Mouse (Mus musculus): ENCODE results near the gene Triap1. TPM values are rescaled to one million over a fixed set of nuclear protein-coding genes. Genes with fewer than 3 reads are reported as not detected.
"Not testable (repeated sequence)": the region's sequence is repeated elsewhere in the genome, so short reads cannot be mapped to it uniquely, and the experiment has no call there.

Triap1 gene
- total RNA-seq (2021): 31.5 and 35.5 TPM in 2 replicates
- long read RNA-seq, experiment 1, transcript Triap1-201 (2 exons, 1,088 nt): major isoform, 30 of 33 reads
- long read RNA-seq, experiment 1, partial matches to known transcripts: 3 of 33 reads
- long read RNA-seq, experiment 1, other reads (novel, unspliced or antisense): 0 of 33 reads
- long read RNA-seq, experiment 2, transcript Triap1-201 (2 exons, 1,088 nt): major isoform, 36 of 41 reads
- long read RNA-seq, experiment 2, partial matches to known transcripts: 0 of 41 reads
- long read RNA-seq, experiment 2, other reads (novel, unspliced or antisense): 5 of 41 reads

DNA sequence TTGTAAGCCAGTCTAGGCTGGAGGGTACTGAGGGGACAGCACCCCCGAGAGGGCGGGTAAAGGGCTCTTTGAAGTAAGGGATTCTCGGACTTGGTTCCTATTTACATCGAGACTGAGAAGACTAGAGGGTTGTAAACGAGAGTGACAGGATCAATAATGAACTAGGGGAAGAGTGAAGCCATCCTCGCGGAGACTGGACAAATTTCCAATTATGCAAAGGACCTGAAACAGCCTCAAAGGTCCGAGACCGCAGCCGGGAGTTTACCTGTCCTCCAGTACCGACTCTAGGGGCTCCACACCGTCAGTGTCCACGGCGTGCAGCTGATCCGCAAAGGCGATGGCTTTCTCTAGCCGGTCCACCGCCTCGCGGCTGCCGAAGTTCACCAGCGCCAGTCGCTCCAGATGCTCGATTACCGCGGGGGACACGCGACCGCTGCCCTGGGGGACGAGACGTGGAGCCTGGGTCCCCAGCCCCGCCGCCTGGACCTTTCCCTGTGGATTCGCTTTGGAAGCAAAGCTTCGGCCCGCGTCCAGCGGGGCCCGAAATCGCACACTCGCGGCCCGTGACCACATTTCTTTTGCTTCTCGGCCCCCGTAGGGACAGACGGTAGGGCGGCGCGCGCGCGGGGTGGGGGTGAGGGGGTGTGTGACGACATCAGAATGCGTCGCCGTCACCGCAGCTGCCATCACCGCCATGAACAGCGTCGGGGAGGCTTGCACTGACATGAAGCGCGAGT is at the start of gene Triap1, which contains the start of gene Gatc:
TSS of gene Triap1 (plus strand) at position 649 of the 737 bp plus-strand sequence.
TSS of gene Gatc (minus strand) at position 602 of the 737 bp plus-strand sequence.
- peak; percentile 94 for DNase-seq

DNA sequence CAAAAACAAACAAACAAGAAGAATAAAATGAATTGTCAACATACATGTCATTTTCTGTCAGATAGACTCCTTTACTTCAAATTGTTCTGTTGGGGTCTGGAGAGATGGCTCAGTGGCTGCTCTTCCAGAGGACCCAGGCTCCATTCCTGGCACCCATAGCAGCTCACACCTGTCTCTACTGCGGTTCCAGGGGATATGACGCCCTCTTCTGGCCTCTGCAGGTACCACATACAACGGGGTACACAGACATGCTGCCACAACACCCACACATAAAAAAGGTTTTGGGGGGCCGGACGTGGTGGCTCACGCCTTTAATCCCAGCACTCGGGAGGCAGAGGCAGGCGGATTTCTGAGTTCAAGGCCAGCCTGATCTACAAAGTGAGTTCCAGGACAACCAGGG is 46.9 kb upstream of the Triap1 start:
- no peak for DNase-seq

DNA sequence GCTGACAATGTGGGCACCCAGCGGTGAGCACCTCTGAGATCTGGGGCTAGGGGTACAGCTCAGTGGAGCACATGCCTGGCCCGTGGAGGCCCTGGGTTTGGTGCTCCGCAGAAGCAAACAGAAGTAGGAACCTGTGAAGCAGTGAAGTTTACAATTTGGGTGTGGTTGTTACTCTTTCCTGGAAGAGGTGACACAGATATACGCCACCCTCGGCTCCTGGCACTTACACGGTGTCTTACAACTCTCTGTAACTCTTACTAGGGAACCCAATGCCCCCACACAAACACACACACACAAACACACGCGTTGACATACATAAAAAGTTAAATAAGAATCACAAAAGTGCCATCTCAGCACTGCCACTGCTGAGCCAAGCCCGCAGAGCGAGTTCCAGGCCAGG is 44.7 kb upstream of the Triap1 start:
- no peak for DNase-seq

DNA sequence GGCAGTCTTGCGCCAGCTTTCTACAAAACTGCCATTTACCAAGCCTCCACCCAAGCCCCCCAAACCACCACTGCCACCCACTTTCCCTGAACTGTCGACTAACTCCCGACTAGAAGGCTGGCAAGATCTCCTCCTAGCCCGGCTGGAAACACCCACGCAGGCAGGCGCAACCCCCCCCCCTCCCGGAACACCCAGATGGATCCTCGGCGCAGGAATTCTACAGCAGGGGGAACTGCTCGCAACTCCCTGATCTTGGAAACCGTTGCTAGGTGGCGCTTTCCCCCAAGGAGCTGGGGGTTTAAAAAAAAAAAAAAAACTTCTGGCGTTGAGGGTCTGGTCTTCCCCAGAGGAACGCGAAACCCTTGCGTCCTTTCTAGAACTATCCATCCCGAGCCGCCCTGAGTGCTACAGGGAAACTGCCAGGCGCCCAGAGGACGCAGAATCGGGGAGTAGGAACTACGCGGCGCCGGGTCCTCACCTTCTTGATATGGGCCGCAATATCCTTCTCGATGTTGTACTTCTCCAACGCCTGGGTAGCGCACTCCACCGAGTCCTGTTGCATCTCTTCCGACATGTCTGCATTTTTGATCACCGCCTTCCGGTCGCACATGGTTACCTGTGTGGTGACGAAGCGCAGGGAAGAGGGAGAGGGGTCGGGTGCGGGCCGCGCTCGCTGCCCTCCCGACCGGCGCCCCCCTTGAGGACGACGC is 40.8 kb upstream of the Triap1 start:
- DNase-seq: peak; percentile 69

DNA sequence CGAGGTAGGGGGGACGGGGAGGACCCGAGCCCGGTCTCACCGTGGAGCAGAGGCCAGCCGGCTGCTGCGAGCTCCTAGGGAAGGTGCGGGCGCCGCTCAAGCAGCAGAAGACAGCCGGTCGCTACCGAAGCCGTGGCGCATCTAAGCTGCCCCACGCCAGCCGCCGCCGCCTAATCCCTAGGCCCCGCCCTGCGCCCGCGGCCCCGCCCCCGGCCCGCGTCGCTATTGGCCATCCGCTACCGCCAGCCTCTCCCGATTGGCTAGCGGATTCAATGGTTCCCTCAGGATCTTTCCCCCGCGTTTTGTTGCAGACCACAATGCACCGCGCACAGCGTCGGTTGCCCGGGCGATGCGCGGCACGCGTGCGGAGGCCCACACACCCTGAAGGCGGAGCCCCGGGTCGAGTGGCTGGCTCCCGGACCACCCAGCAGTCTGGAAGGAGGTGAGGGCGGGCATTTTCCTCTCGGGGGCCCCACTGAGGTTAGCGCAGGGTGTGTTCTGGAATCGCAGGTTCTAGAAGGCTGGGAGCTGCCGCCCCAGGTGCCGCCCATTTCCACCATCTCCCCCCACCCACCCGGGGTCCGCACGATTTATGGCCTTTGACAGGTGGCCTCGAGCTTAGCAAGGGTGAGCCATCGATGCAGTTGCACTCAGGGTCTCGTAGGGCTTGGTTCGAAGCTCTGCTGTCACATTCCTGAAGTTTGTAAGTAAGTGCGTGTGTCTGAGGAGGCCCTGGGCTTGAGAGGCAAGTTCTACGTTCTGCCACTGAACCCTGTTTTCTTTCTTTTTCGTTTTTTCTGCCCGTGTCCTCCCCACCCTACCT is 40.0 kb upstream of the Triap1 start, which contains the start of gene Dynll1:
TSS of gene Dynll1 (minus strand) at position 208 of the 823 bp plus-strand sequence.
- peak; percentile 99 for DNase-seq

DNA sequence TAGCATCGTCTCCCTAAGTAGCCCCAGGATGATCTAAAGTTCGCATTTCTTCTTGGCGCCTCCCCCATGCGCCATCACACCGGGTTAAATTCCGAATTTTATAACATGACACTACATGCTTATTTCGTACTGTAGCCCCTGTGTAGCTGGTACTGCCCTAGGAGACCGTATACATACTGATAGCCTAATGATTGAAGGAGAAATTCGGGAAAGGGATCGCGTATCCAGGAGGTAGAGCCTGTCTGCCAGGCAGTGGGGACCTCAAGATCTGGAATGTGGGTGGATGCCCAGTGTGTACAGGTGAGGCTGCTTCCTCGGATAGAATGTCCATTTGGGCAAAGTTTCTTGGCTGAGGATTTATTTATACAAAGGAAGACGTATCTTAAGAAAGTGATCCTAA is 39.4 kb upstream of the Triap1 start:
- no peak for DNase-seq

DNA sequence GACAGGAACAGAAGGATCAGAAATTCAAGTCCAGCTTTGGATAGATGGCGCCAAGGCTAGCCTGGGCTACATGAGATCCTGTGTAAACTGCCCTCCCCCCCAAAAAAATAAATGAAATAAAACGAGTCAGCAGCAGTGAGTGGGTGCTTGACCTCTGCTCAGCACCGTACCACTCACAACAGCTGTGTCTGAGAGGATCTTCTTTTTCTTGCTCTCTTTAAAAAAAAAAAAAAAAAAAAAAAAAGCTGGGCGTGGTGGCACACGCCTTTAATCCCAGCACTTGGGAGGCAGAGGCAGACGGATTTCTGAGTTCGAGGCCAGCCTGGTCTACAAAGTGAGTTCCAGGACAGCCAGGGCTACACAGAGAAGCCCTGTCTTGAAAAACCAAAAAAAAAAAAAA is 38.8 kb upstream of the Triap1 start:
- not testable (repeated sequence) for DNase-seq

DNA sequence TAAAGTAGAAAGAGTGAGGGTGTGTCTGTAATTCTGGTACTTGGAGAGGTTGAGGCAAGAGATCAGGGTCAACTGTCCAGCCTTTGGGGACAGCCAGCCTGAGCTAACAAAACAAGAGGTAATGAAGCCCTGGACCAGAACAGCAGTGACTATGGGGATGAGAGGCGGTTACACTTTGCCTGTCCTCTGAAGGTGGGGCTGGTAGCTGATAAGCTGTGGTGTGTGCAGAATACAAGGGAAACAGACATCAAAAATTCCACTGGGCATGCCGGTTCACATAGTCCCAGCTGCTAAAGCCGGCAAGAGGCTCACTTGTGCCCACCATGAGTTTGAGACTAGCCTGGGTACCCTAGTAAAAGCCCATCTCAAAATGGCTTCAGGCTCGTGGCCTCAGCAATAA is 28.7 kb upstream of the Triap1 start:
- no peak for DNase-seq

DNA sequence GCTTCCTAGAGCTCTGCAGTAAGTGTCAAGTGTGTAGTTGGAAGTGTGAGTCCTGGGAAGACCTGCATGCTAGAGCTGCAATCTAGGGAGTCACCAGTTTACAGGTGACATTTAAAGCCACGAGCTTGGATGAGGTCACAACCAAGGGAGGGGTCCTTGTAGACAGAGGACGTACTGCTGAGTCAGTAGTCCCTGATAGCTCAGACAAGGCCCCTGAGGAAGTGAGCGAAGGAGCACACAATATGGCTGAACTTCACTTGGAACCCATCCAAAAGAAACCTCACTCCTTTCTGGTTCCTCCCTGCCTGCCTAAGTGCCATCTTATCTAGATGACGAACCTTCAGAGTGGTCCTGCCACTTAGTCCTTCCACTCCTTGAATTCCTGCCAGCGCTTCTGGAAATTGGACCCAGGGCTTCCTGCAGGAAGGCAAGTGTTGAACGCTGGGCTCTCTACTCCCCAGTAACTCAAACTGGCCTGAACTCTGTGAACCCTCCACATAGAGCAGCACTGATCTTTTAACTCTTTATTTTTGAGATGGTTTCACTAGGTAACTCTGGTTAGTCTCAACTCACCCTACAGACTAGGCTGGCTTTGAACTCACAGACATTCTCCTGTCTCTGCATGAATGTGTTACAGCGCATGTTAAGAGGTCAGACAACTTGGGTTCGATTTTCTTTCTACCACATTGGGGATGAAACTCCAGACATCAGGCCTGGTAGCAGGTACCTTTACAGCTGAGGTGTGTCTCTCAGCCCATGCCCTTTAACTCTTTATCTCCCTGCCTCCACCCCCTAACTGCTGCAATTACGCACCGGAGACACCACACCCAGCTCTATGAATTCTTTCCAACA is 28.0 kb upstream of the Triap1 start:
- DNase-seq: no peak

DNA sequence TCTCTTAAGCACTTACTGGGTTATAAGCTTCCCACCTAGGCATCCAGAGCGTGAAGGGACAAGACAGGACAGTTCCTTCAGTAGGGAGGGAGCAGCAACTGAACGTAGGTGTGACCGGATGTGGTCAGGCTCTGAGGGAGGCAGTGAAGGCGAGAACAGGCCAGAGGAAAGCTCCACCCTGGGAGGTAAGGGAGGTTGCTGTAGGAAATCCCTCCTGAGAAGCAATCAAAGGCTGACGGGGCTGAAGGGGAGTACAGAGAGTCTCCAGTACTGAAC is 27.4 kb upstream of the Triap1 start:
- no peak for DNase-seq

DNA sequence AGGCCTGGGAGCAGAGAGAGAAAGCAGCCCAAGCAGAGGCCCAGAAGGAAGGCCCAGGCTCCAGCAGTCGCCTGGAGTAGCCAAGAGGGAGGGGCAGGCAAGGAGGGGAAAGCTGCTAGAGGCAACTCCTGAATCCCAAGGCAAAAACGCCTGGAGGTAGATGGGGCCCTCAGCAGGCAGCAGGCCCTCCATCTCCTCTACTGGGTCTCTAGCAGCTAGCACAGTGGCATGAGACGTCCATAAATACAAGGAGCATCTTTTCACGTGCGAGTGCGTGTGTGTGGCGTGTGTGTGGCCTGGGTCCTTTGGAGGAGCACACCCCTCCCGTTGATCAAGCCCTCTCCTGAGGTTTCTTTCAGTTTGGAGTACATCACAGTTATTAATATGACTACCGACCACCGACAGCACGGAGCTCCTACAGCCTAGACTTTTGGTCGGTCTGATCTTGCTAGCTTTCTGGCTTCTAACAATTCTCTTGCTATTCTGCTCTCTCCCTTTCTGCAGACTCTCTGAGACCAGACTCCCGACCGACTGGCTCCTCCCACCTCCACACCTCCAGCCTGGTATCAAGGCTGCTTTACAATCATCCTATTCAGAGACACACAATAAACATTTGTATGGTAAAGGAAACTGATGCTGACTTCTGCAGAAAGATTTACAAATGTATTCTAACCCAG is 23.9 kb upstream of the Triap1 start:
- no peak for DNase-seq

DNA sequence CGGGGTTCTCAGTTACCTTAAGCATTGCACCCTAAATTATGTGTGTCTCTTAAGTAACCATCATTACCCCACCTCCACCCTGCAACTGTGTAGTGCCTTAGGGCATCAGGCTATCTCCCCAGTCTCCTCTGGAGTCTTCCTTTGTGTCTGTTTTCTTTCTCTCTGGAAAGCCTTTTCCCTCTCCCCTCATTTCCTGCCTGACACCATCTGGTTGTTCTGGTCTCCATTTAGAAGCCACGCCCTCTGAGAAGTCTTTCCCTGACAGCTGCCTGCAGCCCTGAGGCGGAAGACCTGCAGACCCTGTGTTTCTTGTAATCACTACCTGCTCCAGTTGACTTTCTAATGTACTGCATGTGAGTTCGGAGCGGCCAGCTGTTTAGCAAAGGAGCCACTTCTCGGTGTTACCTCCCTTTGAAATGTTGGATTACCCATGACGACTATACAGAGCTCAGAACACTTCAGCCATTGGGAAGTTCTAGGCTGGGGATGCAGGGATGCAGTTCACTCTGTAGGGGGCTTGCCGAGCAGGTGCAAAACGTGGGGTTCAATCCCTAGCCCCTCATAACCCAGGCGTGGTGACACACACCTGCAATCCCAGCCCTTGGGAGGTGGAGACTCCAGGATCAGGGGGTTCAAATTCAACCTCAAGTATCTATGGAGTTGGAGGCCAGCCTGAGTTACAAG is 23.2 kb upstream of the Triap1 start:
- DNase-seq: peak; percentile 24

DNA sequence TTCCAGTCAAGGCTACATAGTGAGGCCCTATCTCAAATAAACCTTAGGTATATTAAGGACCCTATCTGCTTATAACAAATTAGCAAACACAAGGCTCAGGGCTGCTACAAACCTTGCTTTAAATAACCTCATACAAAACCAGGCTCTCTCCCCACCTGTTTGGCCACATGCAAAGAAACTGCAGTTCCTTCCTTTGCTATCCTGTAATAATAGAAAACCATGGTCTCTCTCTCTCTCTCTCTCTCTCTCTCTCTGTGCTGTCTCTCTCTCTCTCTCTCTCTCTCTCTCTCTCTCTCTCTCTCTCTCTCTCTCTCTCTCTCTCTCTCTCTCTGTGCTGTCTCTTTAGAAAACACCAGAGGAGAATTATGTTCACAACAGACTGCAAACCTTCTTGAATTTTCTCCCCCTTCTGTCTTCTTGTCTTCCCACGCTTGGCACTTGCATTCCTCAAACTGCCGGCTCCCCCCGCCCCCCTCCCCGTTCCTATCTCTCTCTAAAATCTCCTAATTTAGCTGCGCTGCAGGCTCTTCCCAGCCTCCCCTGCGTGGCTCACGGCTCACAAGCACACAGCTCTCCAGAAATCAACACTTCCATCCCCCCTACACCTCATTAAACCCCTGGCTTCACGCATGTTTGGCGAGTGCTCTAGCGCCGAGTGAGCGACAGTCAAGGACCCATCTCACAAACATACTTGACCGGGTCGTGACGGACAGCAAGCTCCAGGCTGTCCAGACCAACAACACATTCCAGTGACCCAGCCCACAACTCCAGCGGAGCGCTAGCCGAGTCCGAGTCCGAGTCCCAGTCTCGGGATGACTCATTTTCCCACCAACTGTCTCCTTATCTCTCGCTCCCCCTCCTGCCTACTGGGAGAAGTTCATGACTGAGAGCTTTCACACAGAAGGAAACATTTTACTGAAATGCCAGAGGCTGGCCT is 21.8 kb upstream of the Triap1 start:
- peak; percentile 87 for DNase-seq

DNA sequence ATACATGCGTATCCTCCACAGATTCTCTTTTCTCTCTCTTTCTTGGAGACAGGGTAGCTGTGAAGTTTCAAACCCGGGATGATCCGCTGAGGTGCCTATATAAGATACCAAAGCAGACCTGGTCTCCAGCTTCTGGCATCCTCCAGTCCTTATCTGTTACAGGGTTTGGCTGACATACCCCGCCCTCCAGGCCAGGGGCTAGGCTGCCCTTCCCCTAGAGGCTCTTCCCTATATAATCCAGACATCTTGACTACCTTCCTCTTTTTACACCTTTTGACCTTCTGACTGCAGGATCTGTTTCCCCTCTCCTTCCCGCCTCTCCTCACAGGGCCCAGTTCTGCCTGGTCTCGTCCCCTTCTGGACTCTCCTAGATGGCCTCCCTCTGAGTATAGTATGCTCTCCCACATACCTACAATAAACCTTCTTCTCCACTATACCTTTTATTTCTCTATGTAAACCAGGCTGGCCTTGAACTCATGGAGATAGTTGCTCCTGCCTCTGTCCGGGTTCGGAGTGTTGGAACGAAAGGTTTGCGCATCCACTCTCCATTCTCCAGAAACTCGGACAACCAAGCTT is 14.7 kb upstream of the Triap1 start:
- DNase-seq: no peak

DNA sequence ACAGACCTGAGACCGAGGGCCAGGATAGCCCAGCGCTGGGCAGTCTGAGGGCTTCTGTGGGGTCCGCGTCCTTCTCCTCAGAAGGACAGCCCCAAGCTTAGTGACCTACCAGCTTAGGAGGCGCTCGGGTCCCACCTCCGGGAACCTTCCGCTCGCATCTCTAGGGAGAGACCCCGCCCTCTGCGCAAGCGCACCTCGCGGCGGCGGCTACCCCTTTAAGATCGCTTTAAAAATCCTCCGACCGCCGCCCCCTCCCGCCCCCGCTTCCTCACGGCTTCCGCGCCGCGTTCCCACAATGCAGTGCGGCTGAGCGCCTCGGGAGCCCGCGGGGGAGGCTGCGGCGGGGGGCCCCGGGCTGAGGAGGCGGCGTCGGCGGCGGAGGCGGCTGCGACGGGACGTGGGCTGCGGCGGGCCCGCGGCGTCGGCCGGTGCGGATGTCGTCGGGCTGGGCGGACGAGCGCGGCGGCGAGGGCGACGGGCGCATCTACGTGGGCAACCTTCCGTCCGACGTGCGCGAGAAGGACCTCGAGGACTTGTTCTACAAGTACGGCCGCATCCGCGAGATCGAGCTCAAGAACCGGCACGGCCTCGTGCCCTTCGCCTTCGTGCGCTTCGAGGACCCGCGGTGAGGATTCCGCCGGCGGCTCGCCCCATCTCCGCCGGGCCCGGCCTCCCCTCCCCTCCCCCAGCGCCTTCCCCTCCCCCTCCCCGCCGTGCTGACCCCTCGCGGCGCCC is 14.0 kb upstream of the Triap1 start, which contains the start of gene Srsf9:
TSS of gene Srsf9 (plus strand) at position 303 of the 735 bp plus-strand sequence.
- peak; percentile 98 for DNase-seq

DNA sequence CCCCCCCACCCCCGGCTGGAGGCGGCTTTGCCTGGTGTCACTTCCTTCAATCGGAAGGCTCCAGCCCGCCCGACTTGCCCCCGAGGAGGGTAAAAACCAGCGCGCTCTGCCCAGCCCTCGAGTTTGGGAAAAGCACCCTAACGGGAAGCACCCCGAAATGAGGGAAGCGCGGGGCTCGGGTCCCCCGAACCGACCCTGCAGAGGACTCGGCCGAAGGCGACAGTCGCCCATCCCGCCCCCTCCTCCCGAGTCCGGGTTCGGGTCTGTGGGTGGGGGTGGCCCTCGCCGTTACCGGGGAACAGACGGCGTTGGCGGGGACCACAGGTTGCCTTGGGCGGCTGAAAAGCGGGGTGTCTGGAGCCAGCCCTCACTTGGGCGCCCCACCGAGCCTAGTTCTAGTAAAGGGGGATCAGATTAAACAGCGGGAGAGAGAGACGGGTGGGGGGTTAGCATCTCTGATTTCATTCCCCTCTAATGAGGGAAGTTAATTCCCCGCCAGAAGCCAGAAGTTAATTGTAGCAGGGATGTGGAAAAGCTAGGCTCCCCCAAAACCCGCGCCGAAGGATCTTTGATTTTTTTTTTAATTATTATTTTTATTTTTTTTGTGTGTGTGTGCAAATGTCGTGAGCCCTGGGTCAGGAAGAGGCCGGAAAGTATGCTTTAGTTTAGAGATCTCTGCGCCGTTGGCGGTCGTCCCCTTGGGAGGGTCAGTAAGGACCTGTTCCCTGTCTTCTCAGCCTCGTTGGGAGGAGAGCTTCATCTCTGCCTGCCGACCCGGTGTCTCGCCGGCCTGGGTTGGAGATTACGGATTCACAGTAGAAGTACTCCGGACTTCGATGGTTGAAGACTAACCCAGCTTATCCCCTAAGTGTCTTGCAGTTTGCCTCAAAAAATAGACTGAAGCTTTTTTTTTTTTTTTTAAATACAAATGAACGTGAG is 13.1 kb upstream of the Triap1 start:
- DNase-seq: peak; percentile 44

DNA sequence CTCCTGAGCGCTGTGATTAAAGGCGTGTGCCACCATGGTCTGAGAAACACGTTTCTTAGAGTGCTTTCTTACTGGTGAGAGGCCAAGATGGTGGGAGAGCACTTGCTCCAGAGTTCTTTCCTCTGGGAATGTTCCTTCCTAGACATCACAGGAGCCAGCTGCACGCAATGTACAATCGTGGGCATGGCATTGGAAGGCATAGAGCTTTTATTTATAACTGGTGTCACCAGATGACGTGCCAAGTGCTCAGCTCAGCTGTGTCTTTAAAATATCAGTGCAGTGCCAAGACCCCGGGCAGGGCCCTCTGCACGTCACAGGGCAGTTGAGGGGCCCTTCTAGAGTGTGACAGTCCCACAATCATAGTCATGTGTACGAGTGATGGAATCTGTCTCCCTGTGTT is 10.1 kb upstream of the Triap1 start:
- no peak for DNase-seq

All from adrenal gland, postnatal 14 days (tissue).